Mouse (Mus musculus) kidney, embryonic 14.5 days (tissue): ENCODE data around the gene Cog5. TPM values are rescaled to one million over a fixed set of nuclear protein-coding genes. Genes with fewer than 3 reads are reported as not detected.

Experiments
- ATAC-seq: fragments of 200-750 bp; cut with Nextera tagmentation; 2 replicates; pipeline ENCODE4 v1.8.0; 2017; ENCODE audit warnings: moderate number of reproducible peaks, mild to moderate bottlenecking, moderate TSS enrichment, moderate library complexity; ENCODE audit not compliant: low FRiP score, low TSS enrichment
- H3K27ac ChIP-seq: fragments of 300-500 bp; sonication (generic); 2 replicates; pipeline ENCODE4 v1.5.1; 2014; ENCODE audit warnings: low read depth, mild to moderate bottlenecking, low read length, moderate library complexity, mixed read lengths
- H3K27me3 ChIP-seq: fragments of 300-500 bp; sonication (generic); 2 replicates; pipeline ENCODE4 v1.6.1; 2014; ENCODE audit warnings: mild to moderate bottlenecking, low read length; ENCODE audit not compliant: control insufficient read depth, insufficient read depth
- H3K36me3 ChIP-seq: fragments of 300-500 bp; sonication (generic); 2 replicates; pipeline ENCODE4 v1.6.1; 2014; ENCODE audit warnings: low read length, mixed read lengths; ENCODE audit not compliant: control insufficient read depth, insufficient read depth
- H3K4me1 ChIP-seq: fragments of 300-500 bp; sonication (generic); 2 replicates; pipeline ENCODE4 v1.6.1; 2014; ENCODE audit warnings: low read length, mixed read lengths; ENCODE audit not compliant: control insufficient read depth, insufficient read depth
- H3K4me2 ChIP-seq: fragments of 300-500 bp; sonication (generic); replicated peaks from 2 replicates; pipeline ENCODE4 v1.6.1; 2014; ENCODE audit warnings: low read depth, mild to moderate bottlenecking, low read length
- H3K4me3 ChIP-seq: fragments of 300-500 bp; sonication (generic); 2 replicates; pipeline ENCODE4 v1.5.1; 2014; ENCODE audit warnings: mild to moderate bottlenecking, low read length
- H3K9ac ChIP-seq: fragments of 300-500 bp; sonication (generic); 2 replicates; pipeline ENCODE4 v1.6.1; 2014; ENCODE audit warnings: low read depth, mild to moderate bottlenecking, low read length, moderate library complexity
- H3K9me3 ChIP-seq: fragments of 300-500 bp; sonication (generic); 2 replicates; pipeline ENCODE4 v1.6.1; 2016; ENCODE audit warnings: low read length; ENCODE audit not compliant: control insufficient read depth
- WGBS: fragments of 180-500 bp; shearing (Covaris S2); extraction: QIAGEN DNeasy Blood & Tissue Kit; methylation state at CpG from one replicate; pipeline ENCODE4 v1.1.7; 2014; 5-methylcytosine and 5-hydroxymethylcytosine counted together
- polyA plus RNA-seq: library from polyadenylated mRNA; unstranded; fragments of >200 nt; fragmentation: Nextera tagmentation; extraction: Ambion mirVana; gene quantifications from 2 replicates; pipeline ENCODE4 v1.2.1, GENCODE M21; 2014

The Cog5 gene
- polyA plus RNA-seq, 1 experiment from 2014 or later = 37.4 TPM

DNA sequence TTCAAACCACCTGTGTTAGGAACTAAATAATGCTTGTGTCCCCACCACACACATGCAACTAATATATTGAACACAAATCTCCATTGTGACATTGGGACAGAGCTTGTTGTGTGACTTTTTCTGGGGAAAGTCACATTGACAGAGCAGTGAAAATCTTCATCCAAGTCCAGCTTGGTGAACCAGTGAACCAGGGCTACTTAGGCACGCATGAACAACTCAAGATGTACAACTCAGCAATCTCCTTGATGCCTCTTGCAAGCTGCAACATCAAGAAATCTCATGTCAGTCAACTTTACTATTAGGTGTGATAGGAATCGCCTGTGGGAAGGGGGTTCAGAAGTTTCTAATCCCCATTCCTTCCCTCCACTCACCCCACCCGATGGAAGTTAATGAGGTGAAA lies 169.0 kb downstream of the Cog5 start:
- Histone ChIP-seq H3K36me3 (no peaks in the 10 kb centered on the region), H3K4me2 (no peak overlapping the region), H3K9me3 (no peaks in the 10 kb centered on the region), H3K4me3 (no peak overlapping the region), H3K4me1 (no peaks in the 10 kb centered on the region), H3K27me3 (no peaks in the 10 kb centered on the region), H3K27ac (no peak overlapping the region), H3K9ac (no peak overlapping the region)
- ATAC-seq = no peak
- WGBS = 70% methylated on average over 3 of the region's 3 CpGs

DNA sequence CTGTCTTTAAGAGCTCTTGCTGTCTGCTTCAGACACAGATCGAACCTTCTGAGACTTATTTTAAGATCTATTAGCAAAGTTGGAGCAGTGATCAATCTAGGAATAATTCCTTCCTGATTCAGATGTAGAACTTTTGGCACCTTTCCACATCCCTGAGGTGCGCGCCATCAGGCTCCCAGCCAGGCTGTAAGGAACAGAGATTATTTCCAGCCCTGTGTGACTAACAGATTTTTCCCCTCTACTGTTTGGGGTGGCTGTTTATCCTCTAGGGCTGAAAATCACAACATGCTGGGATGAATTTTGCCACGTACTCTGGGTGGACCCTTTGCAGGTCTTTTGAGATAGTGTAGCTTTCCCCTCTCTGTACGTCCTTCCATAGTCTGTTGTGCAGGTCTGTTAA lies 170.2 kb downstream of the Cog5 start:
- WGBS = 85% methylated on average over 5 of the region's 5 CpGs
- H3K27me3 ChIP-seq = no peaks in the 10 kb centered on the region
- no peak overlapping the region for H3K4me2 ChIP-seq
- no peaks in the 10 kb centered on the region for H3K36me3 ChIP-seq
- H3K27ac ChIP-seq = no peak overlapping the region
- no peak overlapping the region for H3K4me3 ChIP-seq
- H3K9ac ChIP-seq = no peak overlapping the region
- no peak for ATAC-seq
- H3K9me3 ChIP-seq = no peaks in the 10 kb centered on the region
- no peaks in the 10 kb centered on the region for H3K4me1 ChIP-seq

DNA sequence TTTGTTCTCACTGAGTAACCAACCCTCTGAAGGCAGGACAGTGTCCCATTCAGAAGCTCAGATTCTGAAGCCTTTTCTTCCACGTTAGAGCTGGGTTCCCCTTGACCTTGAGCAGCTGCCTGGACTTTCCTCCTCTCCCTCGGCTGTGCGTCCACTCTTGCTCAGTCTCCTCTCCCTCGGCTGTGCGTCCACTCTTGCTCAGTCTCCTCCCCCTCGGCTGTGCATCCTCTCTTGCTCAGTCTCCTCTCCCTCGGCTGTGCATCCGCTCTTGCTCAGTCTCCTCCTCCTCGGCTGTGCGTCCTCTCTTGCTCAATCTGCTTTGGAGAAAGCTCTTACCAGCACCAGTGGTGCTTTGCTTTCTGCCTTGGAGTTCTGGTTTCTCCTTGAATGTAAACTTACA lies 171.2 kb downstream of the Cog5 start:
- Histone ChIP-seq H3K27me3 (no peaks in the 10 kb centered on the region), H3K27ac (no peak overlapping the region), H3K4me1 (no peaks in the 10 kb centered on the region), H3K4me2 (no peak overlapping the region), H3K36me3 (no peaks in the 10 kb centered on the region), H3K4me3 (no peak overlapping the region), H3K9ac (no peak overlapping the region), H3K9me3 (no peaks in the 10 kb centered on the region)
- 74% methylated on average over 10 of the region's 10 CpGs for WGBS
- ATAC-seq = no peak

DNA sequence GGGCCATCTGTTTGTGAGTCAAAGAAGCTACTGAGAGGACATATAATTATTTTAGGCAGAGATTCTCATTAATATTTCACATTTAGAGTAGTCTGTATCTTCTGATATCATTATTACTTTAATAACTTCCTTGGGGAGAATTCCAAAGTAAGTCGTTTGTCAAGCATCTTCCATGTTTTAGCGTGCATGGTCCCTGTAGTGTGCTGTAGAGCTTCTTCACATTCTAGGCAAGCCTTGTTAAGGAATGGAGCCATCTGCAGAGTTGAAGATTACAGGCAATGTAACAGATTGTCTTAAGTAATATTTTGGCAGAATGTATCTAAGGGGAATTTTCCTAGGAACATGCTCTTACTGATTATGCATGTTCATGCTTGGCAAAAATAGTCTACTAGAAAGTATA lies 171.8 kb downstream of the Cog5 start:
- Histone ChIP-seq H3K4me2 (no peak overlapping the region), H3K4me3 (no peak overlapping the region)
- WGBS = 95% methylated on average over 2 of the region's 2 CpGs

DNA sequence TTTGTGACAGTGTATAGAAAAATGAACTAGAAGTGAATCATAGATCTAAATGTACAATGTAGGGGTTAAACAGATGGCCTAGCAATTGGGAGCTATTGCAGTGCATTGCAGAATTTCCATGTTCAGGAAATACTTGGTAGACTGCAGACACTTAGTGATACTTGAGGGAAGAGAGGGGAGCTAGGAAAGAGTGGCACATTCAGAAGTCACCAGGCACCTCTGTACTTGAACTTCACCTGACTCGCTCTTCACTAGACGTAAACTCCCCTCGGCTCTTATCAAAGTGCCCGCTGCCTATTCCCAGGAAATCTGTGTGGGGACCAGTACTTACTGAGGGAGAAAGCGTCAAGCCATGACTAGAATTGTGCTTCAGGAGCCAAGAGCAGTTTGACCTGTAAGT lies 180.8 kb downstream of the Cog5 start:
- no peaks in the 10 kb centered on the region; the same call in 1 of the 2 replicates for H3K36me3 ChIP-seq
- no peak overlapping the region for H3K9ac ChIP-seq
- no peak overlapping the region for H3K4me2 ChIP-seq
- no peak for ATAC-seq
- no peak overlapping the region for H3K4me3 ChIP-seq
- no peaks in the 10 kb centered on the region for H3K9me3 ChIP-seq
- WGBS = 91% methylated on average over 5 of the region's 5 CpGs
- no peaks in the 10 kb centered on the region for H3K4me1 ChIP-seq
- H3K27ac ChIP-seq = no peak overlapping the region
- no peaks in the 10 kb centered on the region for H3K27me3 ChIP-seq

More for the DNA sequence above, 171.8 kb downstream of the Cog5 start:
- no peak for ATAC-seq
- H3K27ac ChIP-seq = no peak overlapping the region
- H3K4me1 ChIP-seq = no peaks in the 10 kb centered on the region
- no peaks in the 10 kb centered on the region for H3K9me3 ChIP-seq
- H3K27me3 ChIP-seq = no peaks in the 10 kb centered on the region
- no peaks in the 10 kb centered on the region for H3K36me3 ChIP-seq
- no peak overlapping the region for H3K9ac ChIP-seq

DNA sequence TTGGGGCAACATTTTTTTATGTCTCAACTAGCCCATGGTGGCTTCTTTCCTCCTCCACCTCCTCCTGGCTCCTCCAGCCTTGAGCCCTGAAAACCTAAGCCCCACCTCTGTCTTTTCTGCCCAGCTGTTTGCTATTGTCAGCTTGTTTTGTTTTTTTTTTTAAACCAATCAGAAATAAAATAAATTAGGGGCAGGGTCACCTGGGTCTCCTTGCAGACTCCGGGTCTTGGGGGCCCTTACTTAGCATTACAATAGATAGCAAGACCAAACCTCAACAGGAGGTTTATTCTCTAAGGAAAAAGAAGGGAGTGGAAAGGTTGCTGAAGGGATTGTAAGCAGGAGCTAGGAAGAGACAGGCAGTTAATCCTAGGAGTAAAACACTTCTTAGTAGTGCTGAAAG lies 181.5 kb downstream of the Cog5 start:
- no peaks in the 10 kb centered on the region for H3K9me3 ChIP-seq
- H3K9ac ChIP-seq = no peak overlapping the region
- no peak overlapping the region for H3K27ac ChIP-seq
- no peak for ATAC-seq
- H3K27me3 ChIP-seq = no peaks in the 10 kb centered on the region
- H3K4me2 ChIP-seq = no peak overlapping the region
- no peak overlapping the region for H3K4me3 ChIP-seq
- WGBS = 17% methylated on average over 1 of the region's 1 CpGs
- no peaks in the 10 kb centered on the region for H3K4me1 ChIP-seq
- no peaks in the 10 kb centered on the region; the same call in 1 of the 2 replicates for H3K36me3 ChIP-seq

DNA sequence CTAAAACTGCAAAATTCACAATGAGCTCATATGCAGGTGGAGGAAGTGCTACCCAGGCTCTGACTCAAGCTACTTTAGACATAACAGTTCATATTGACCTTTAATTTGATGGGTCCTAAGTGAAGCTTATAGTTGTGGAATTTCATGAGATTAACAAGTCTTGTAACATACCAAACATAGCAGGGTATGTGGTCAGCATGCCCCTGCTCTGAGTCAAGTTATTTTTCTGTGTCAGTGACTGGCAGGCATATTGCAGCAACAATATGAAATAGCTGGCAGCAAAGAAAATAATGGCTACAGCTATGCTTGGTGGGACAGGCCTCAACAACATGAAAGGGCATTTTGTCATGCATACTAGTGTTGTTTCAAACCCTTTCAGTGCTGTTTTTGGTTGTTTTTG lies 183.9 kb downstream of the Cog5 start:
- H3K36me3 ChIP-seq = no peaks in the 10 kb centered on the region; the same call in 1 of the 2 replicates
- no peaks in the 10 kb centered on the region for H3K9me3 ChIP-seq
- H3K27ac ChIP-seq = no peak overlapping the region
- H3K4me2 ChIP-seq = no peak overlapping the region
- H3K27me3 ChIP-seq = no peaks in the 10 kb centered on the region
- no peak for ATAC-seq
- H3K4me1 ChIP-seq = no peaks in the 10 kb centered on the region
- H3K9ac ChIP-seq = no peak overlapping the region
- H3K4me3 ChIP-seq = no peak overlapping the region

DNA sequence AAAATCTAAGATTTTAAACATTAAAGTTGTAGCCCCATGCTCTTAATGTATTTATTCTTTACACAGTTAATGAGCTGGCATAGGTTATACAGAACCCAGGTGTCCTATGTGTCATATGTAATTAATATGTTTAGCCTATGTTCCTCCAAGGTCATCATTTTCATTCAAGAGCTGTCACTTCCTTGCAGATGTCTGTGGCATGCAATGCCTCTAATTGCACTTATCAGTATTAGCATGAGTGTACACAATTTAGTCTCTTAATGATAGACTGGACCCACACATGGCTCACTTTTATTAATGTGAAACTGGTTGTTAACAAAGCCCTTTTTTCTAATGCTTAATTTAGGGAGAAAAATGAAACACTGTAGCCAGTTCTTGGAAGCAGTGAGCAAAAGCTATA lies 184.6 kb downstream of the Cog5 start:
- H3K9me3 ChIP-seq = no peaks in the 10 kb centered on the region
- H3K27ac ChIP-seq = no peak overlapping the region
- H3K9ac ChIP-seq = no peak overlapping the region
- no peak for ATAC-seq
- no peak overlapping the region for H3K4me3 ChIP-seq
- no peaks in the 10 kb centered on the region for H3K27me3 ChIP-seq
- no peak overlapping the region for H3K4me2 ChIP-seq
- no peaks in the 10 kb centered on the region for H3K4me1 ChIP-seq
- no peaks in the 10 kb centered on the region; the same call in 1 of the 2 replicates for H3K36me3 ChIP-seq

DNA sequence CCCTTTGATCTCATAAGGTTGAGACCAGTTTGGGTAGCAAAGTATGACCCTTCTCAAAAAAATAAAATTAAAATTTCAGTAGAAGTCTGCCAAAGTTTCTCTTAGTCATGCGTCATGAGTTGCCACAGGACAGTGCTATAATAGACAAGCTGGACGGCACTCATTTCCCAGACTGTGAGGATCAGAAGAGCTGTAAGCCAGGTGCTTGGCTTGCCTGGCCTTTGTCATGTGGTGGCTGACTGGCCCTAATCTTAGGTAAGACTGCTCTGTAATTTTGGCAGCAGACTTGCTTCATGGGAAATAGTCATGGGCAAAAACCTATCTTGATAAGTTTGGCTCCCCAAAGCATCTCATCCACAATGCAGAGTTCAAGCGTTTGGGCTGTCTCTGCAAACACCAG lies 191.4 kb downstream of the Cog5 start:
- H3K27ac ChIP-seq = no peak overlapping the region
- no peaks in the 10 kb centered on the region for H3K4me1 ChIP-seq
- no peak overlapping the region for H3K9ac ChIP-seq
- H3K27me3 ChIP-seq = no peaks in the 10 kb centered on the region
- H3K9me3 ChIP-seq = no peaks in the 10 kb centered on the region
- H3K4me3 ChIP-seq = no peak overlapping the region
- 97% methylated on average over 3 of the region's 3 CpGs for WGBS
- no peak for ATAC-seq
- H3K4me2 ChIP-seq = no peak overlapping the region
- H3K36me3 ChIP-seq = no peaks in the 10 kb centered on the region
